Comparison of ENCODE assay signal across 29 mouse cellular contexts in the genomic region with DNA sequence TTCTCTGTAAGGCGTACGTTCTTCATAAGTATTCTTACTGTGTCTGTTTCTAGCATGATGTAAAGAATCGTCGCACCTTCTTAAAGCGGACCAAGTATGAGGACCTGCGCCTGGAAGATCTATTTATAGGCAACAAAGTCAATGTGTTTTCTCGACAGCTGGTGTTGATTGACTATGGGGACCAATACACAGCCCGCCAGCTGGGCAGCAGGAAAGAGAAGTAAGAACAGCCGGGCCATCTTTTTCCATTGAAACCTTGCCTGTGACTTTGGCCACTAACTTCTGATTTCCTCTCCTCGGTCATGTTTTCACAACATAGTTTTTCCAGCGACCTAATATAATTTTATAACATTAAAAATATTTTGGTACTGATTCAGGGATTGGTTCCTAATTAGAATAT.
"Had no signal": no experiment of that assay in that cellular context is flagged by ENCODE, and none has a peak within 500 bp of the region (broad histone marks: within the 10 kb centered on the region; RNA-seq: fewer than 3 reads in every experiment).

No protein-coding gene starts in this region.

- H3K4me1 ChIP-seq: embryonic facial prominence, embryonic 10.5 days; embryonic facial prominence, embryonic 12.5 days; embryonic facial prominence, embryonic 13.5 days; embryonic facial prominence, embryonic 15.5 days; forebrain, embryonic 10.5 days; forebrain, embryonic 12.5 days; forebrain, embryonic 13.5 days; forebrain, embryonic 15.5 days had no signal

- H3K27ac ChIP-seq: embryonic facial prominence, embryonic 10.5 days; embryonic facial prominence, embryonic 12.5 days; embryonic facial prominence, embryonic 13.5 days; embryonic facial prominence, embryonic 15.5 days; forebrain, embryonic 10.5 days; forebrain, embryonic 12.5 days; forebrain, embryonic 13.5 days; forebrain, embryonic 15.5 days; gastrocnemius, adult 2 months; heart, adult 2 months had no signal

- H3K4me2 ChIP-seq: embryonic facial prominence, embryonic 12.5 days; embryonic facial prominence, embryonic 13.5 days; embryonic facial prominence, embryonic 15.5 days; forebrain, embryonic 12.5 days; forebrain, embryonic 13.5 days; forebrain, embryonic 15.5 days had no signal

- H3K9ac ChIP-seq: embryonic facial prominence, embryonic 12.5 days; embryonic facial prominence, embryonic 13.5 days; embryonic facial prominence, embryonic 15.5 days; forebrain, embryonic 12.5 days; forebrain, embryonic 13.5 days; forebrain, embryonic 15.5 days; forebrain, postnatal 0 days had no signal

- ATAC-seq: forebrain, embryonic 13.5 days; forebrain, embryonic 14.5 days; forebrain, embryonic 15.5 days; forebrain, embryonic 16.5 days; forebrain, postnatal 0 days had no signal

- DNase-seq: cerebellum, adult 2 months; cerebellum, adult 8-10 months; cerebellum, adult 9-10 months; cerebellum, adult 9-11 months; cerebellum, postnatal 10 days; cerebellum, postnatal 14 days; cerebellum, postnatal 25 days; cerebellum, postnatal 36 days; embryo, embryonic 11 days; forebrain, postnatal 0 days; gastrocnemius, adult 2 months; gastrocnemius, postnatal 10 days; gastrocnemius, postnatal 14 days; gastrocnemius, postnatal 25 days; gastrocnemius, postnatal 36 days; heart, adult 11 months; heart, adult 18-20 months; heart, adult 2 months had no signal

- H3K27me3 ChIP-seq: embryonic facial prominence, embryonic 12.5 days; embryonic facial prominence, embryonic 13.5 days; embryonic facial prominence, embryonic 15.5 days; forebrain, embryonic 12.5 days; forebrain, embryonic 13.5 days; forebrain, embryonic 15.5 days had no signal

- H3K4me3 ChIP-seq: embryonic facial prominence, embryonic 10.5 days; embryonic facial prominence, embryonic 12.5 days; embryonic facial prominence, embryonic 13.5 days; embryonic facial prominence, embryonic 15.5 days; erythroblast, embryonic 14.5 days; forebrain, embryonic 10.5 days; forebrain, embryonic 12.5 days; forebrain, embryonic 13.5 days; forebrain, embryonic 15.5 days; gastrocnemius, adult 2 months; heart, adult 2 months had no signal

- H3K9me3 ChIP-seq: embryonic facial prominence, embryonic 10.5 days; embryonic facial prominence, embryonic 12.5 days; embryonic facial prominence, embryonic 13.5 days; embryonic facial prominence, embryonic 15.5 days; forebrain, embryonic 10.5 days; forebrain, embryonic 12.5 days; forebrain, embryonic 13.5 days; forebrain, embryonic 15.5 days had no signal
